Mouse (Mus musculus) central nervous system, embryonic 18 days (tissue): ENCODE measurements around the gene Cnep1r1. TPM values are rescaled to one million over a fixed set of nuclear protein-coding genes. Genes with fewer than 3 reads are reported as not detected.

ENCODE experiments used
- polyA plus RNA-seq: library from polyadenylated mRNA; depleted of rRNA; stranded (reverse); fragments of >200 nt; gene quantifications from 2 replicates; pipeline ENCODE4 v1.2.3, GENCODE M21; 2012; rRNA removed

Gene Cnep1r1
- 45.0 and 51.1 TPM in 2 replicates for polyA plus RNA-seq

DNA sequence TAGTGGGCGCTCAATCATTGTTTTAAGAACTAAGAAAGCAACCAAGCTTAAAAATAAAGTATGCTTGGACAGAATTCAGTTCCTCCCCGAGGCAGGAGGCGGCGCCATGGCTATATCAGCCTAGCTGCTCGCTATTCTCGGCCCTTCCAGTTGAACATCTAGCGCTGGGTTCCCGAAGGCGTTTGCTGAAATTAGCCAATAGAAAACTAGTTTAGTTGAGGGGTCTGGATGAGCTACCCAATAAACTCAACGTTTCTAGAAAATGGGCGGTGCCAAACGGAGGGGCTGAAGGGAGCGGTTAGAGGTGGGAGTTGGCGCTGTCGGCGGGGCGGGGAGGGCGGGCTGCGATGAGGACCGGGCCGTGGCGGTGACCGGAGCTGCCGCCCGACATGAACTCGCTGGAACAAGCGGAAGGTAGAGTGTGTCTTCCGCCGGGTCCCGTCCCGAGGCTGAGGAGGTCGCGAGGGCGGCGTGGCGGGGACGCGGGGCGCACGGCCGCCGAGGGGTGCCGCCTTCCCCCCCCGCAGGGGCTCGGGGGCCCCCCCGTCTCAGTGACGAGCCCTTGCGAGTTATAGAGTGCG is at the start of gene Cnep1r1:
Gene Cnep1r1 (plus strand): TSS at position 314 of the 581 bp plus-strand sequence.

DNA sequence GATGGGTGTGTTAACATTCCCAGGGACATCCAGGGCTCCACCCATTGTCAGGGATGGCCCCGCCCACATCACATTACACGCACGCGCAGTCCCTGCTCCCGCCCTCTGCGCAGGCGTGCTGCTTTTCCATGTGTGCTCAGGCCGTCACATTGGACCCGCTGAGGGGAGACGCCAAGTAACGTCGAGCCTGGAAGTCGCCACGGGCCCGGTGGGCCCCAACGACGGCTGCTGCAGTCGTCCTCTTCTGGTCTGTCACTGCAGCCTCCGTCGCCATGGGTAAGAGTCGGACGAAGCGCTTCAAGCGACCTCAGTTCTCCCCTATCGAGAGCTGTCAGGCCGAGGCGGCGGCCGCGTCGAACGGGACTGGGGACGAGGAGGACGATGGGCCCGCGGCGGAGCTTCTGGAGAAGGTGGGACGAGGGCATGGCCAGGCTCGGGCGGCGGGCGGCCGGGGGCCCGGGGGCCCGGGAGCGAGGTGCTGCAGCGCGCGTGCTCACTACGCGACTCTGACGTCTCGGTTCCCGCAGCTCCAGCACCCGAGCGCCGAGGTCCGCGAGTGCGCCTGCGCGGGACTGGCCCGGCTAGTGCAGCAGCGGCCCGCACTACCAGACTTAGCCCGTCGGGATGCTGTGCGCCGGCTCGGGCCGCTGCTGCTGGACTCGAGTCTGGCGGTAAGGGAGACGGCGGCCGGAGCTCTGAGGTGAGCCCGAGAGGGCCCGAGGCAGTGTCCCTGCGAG is 19.3 kb downstream of the Cnep1r1 start, which contains the start of gene Heatr3:
Gene Heatr3 (plus strand): TSS at position 108 of the 737 bp plus-strand sequence.

Other genes starting within 250 kb of the Cnep1r1 start
- 27.2 and 35.2 TPM in 2 replicates for gene Zfp423, start 159.2 kb upstream of the Cnep1r1 start, polyA plus RNA-seq
- 47.7 and 49.5 TPM in 2 replicates for gene Heatr3, start 19.1 kb downstream of the Cnep1r1 start, polyA plus RNA-seq
- gene Tent4b, start 80.4 kb downstream of the Cnep1r1 start, polyA plus RNA-seq = 32.2 and 32.6 TPM in 2 replicates
- 6.6 and 8.2 TPM in 2 replicates for gene Adcy7, start 153.6 kb downstream of the Cnep1r1 start, polyA plus RNA-seq
- gene Brd7, start 243.4 kb downstream of the Cnep1r1 start, polyA plus RNA-seq = 70.2 and 70.5 TPM in 2 replicates